16 mouse cellular contexts compared by ENCODE assay signal in the genomic region with DNA sequence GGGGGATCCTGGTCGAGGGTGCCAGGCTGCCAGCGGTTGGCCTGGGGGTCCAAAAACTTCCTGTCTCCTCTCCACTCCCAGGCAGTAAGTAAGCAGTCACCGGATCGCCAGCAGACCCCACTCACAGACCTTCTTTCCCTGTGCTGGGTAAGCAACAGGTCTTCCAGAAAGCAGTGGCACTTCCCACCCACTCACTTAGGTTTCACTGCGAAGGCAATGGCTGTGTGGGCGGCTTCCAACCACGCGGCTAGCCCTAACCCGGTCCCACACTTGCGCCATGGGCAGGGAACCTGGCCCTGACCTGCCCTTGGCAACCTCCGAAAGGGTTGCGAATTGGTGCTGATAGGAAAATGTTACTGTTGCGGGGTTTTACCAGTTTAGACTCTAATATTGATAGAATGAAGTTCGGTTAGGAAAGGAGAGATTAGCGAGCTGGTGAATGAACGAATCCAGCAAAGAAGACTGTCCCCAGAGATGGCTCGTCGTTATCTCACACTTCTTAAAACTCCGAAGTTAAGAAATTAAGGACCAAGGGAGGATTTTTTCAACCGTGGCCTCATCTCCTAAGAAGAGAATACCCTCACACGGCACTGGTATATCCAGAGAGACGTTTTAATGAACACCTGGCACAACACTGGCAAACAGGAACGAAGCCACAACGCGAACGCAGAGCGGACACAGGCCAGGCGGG. TPM values are rescaled to one million over a fixed set of nuclear protein-coding genes. Genes with fewer than 3 reads are reported as not detected.
DNase-seq lines count a peak whose midpoint lies in the region; ATAC-seq and TF ChIP-seq lines count a peak whose summit lies in the region.
"Had no signal": no experiment of that assay in that cellular context is flagged by ENCODE, and none has a peak within 500 bp of the region (broad histone marks: within the 10 kb centered on the region; RNA-seq: fewer than 3 reads in every experiment).

No protein-coding gene starts in this region.

- H3K27ac ChIP-seq in kidney, adult 2 months (ENCODE audit: insufficient read depth, low read depth, low read length) = no peak overlapping the region
- H3K27ac ChIP-seq in kidney, embryonic 16.5 days (ENCODE audit: low read length) = no peak overlapping the region
- H3K27ac ChIP-seq in ES-E14 (ENCODE audit: insufficient read depth, low read depth, low read length, poor library complexity, severe bottlenecking) = no peak overlapping the region
- no peak overlapping the region for H3K27ac ChIP-seq in limb, embryonic 10.5 days
- H3K27ac ChIP-seq: layer of hippocampus, adult 2 months; limb, embryonic 13.5 days had no signal

- no peaks in the 10 kb centered on the region for H3K36me3 ChIP-seq in kidney, adult 2 months (ENCODE audit: control insufficient read depth, insufficient read depth, low read length)
- H3K36me3 ChIP-seq in kidney, embryonic 16.5 days (ENCODE audit: insufficient read depth, low read length) = no peaks in the 10 kb centered on the region
- H3K36me3 ChIP-seq in ES-E14 (ENCODE audit: control insufficient read depth, insufficient read depth, low read length, poor library complexity, severe bottlenecking) = no peaks in the 10 kb centered on the region
- H3K36me3 ChIP-seq in limb, embryonic 10.5 days = no peaks in the 10 kb centered on the region
- H3K36me3 ChIP-seq: limb, embryonic 13.5 days had no signal

- WGBS in kidney, adult 2 months = 5% methylated on average over 28 of the region's 28 CpGs
- 2% methylated on average over 28 of the region's 28 CpGs for WGBS in kidney, embryonic 16.5 days
- WGBS in limb, embryonic 10.5 days = under 1% methylated on average over 28 of the region's 28 CpGs

- DNase-seq in adrenal gland, adult 2 months = peak; percentile 30
- DNase-seq in adrenal gland, adult 8-10 months = no peak
- DNase-seq in kidney, adult 2 months = peak; percentile 3
- DNase-seq in ES-E14 (ENCODE audit: low read depth, low spot score) = peak; percentile 27
- peak; percentile 59 for DNase-seq in limb, embryonic 10.5 days (ENCODE audit: low spot score)
- DNase-seq in adrenal gland, postnatal 36 days = no peak
- DNase-seq in cerebellum, postnatal 36 days = no peak
- DNase-seq: adrenal gland, postnatal 25 days; cerebellum, adult 8-10 months; lung, postnatal 4 days had no signal

- H3K27me3 ChIP-seq in kidney, adult 2 months (replicated peaks; ENCODE audit: control insufficient read depth, insufficient read depth, low read length) = peaks cover 16% of the 10 kb centered on the region
- peaks cover 91% of the 10 kb centered on the region for H3K27me3 ChIP-seq in kidney, embryonic 16.5 days (ENCODE audit: insufficient read depth, low read length)
- peaks cover 96% of the 10 kb centered on the region for H3K27me3 ChIP-seq in limb, embryonic 10.5 days (ENCODE audit: low read depth, poor library complexity, severe bottlenecking)

- no peak overlapping the region for H3K9ac ChIP-seq in kidney, embryonic 16.5 days (replicated peaks; ENCODE audit: low read length)
- H3K9ac ChIP-seq in ES-E14 (ENCODE audit: insufficient read depth, low read depth, low read length, poor library complexity, severe bottlenecking) = no peak overlapping the region
- H3K9ac ChIP-seq: limb, embryonic 13.5 days had no signal

- no peak for TF ChIP-seq POLR2A in kidney, adult 2 months (IDR thresholded peaks at IDR 0.05; ENCODE audit: low read depth, low read length)

- no peak for TF ChIP-seq CTCF in kidney, adult 2 months (conservative IDR thresholded peaks at IDR 0.05; ENCODE audit: insufficient read depth, insufficient read length, low read depth, low read length)

- no peak overlapping the region for H3K4me3 ChIP-seq in kidney, adult 2 months (ENCODE audit: insufficient read depth, low read depth, low read length)
- no peak overlapping the region for H3K4me3 ChIP-seq in kidney, embryonic 16.5 days (ENCODE audit: low read length)
- H3K4me3 ChIP-seq in ES-E14 (ENCODE audit: insufficient read depth in 1 of 2, low read depth in 1 of 2, low read length in 2 of 2, poor library complexity in 1 of 2, severe bottlenecking in 1 of 2) = peak overlapping the region in 1 of 2 experiments; percentile 17; a peak in 2 of 4 replicates
- H3K4me3 ChIP-seq in limb, embryonic 10.5 days = no peak overlapping the region
- H3K4me3 ChIP-seq: layer of hippocampus, adult 2 months; limb, embryonic 13.5 days had no signal

- H3K4me2 ChIP-seq in kidney, embryonic 16.5 days (replicated peaks; ENCODE audit: low read depth, low read length) = no peak overlapping the region

- no peaks in the 10 kb centered on the region for H3K9me3 ChIP-seq in kidney, embryonic 16.5 days (ENCODE audit: low read length)
- H3K9me3 ChIP-seq in ES-E14 (ENCODE audit: control insufficient read depth, insufficient read depth, low read depth, low read length) = no peaks in the 10 kb centered on the region
- H3K9me3 ChIP-seq in limb, embryonic 10.5 days (replicated peaks) = no peaks in the 10 kb centered on the region
- H3K9me3 ChIP-seq: limb, embryonic 13.5 days had no signal

- in situ Hi-C loops in ES-E14 (cut with MboI; ENCODE audit: low sequenced_read_pairs in 2 of 2, unreplicated experiment in 2 of 2) = no loop called here

- ATAC-seq in kidney, embryonic 16.5 days (ENCODE audit: low FRiP score, low TSS enrichment) = no peak

- no peaks in the 10 kb centered on the region for H3K4me1 ChIP-seq in kidney, adult 2 months (ENCODE audit: control insufficient read depth, insufficient read depth, low read length)
- peaks cover 23% of the 10 kb centered on the region for H3K4me1 ChIP-seq in kidney, embryonic 16.5 days (ENCODE audit: insufficient read depth, low read length)
- peaks cover 0 to 6% of the 10 kb centered on the region in 2 experiments; a peak in 1 of 4 replicates for H3K4me1 ChIP-seq in ES-E14 (ENCODE audit: control insufficient read depth in 2 of 2, insufficient read depth in 2 of 2, low read length in 2 of 2, poor library complexity in 1 of 2)
- peaks cover 28% of the 10 kb centered on the region for H3K4me1 ChIP-seq in limb, embryonic 10.5 days

TF ChIP-seq in ES-E14, 5 proteins besides CTCF, POLR2A, EP300 and RAD21:
- no peak for TF ChIP-seq ZC3H11A (IDR thresholded peaks at IDR 0.05; ENCODE audit: borderline replicate concordance, low read depth, low read length)
- no peak for TF ChIP-seq HCFC1 (IDR thresholded peaks at IDR 0.05; ENCODE audit: borderline replicate concordance, insufficient read depth, low read length)
- no peak for TF ChIP-seq ZNF384 (IDR thresholded peaks at IDR 0.05; ENCODE audit: low read depth, low read length)
- no peak for TF ChIP-seq MAFK (IDR thresholded peaks at IDR 0.05; ENCODE audit: insufficient read depth, low read depth, low read length)
- TF ChIP-seq CHD2 (IDR thresholded peaks at IDR 0.05; ENCODE audit: low read depth, low read length) = no peak
TF ChIP-seq in ES-E14: peak in this region for 0.

RNA-seq across cellular contexts. Expression of gene Foxb2, which starts 3.0 kb away (rescaled TPM):
- not detected for total RNA-seq in adrenal gland, adult 2 months (2021)
- polyA plus RNA-seq in adrenal gland, adult 2 months (2012; rRNA removed) = not detected in 2 replicates
- not detected for total RNA-seq in adrenal gland, adult 8-10 months (2022)
- not detected in 2 replicates for polyA plus RNA-seq in kidney, adult 2 months (2012; rRNA removed)
- not detected in 2 replicates for polyA plus RNA-seq in kidney, embryonic 16.5 days (2015; fragmentation: Nextera tagmentation; extraction: Ambion mirVana)
- total RNA-seq in ES-E14 (2012; rRNA removed) = not detected in 2 replicates
- polyA plus RNA-seq in limb, embryonic 10.5 days (2016; fragmentation: Nextera tagmentation; extraction: Ambion mirVana) = 0.10 and 0.15 TPM in 2 replicates
- not detected for total RNA-seq in adrenal gland, postnatal 36 days (2021)
- total RNA-seq: adrenal gland, postnatal 25 days; layer of hippocampus, adult 2 months; neutrophil, adult 5-6 weeks had no signal
- polyA plus RNA-seq: heart, embryonic 14.5 days; spleen, adult 2 months had no signal

Comparison
In these comparisons a context has a peak if more than half of its experiments do, and no peak if none do; other contexts are left out.
1. DNase-seq: peak in adrenal gland, adult 2 months (single experiment), kidney, adult 2 months (single experiment), ES-E14 (single experiment) and limb, embryonic 10.5 days (single experiment); none in adrenal gland, adult 8-10 months (single experiment), adrenal gland, postnatal 36 days (0 of 2) and cerebellum, postnatal 36 days (0 of 2).